Mouse (Mus musculus) forebrain, embryonic 10.5 days (tissue): ENCODE data around the gene Mad2l2. TPM values are rescaled to one million over a fixed set of nuclear protein-coding genes. Genes with fewer than 3 reads are reported as not detected.
A peak's percentile ranks its signal among the peaks of the same experiment; 100 is the strongest.

Experiments used
- DNase-seq: peaks from one replicate; pipeline ENCODE4 v3.0.0-alpha.2; 2017; ENCODE audit warnings: low spot score; ENCODE audit errors: extremely low spot score
- H3K27ac ChIP-seq: fragments of 300-500 bp; sonication (generic); 2 replicates; pipeline ENCODE4 v1.5.1; 2016; ENCODE audit warnings: mild to moderate bottlenecking
- H3K27me3 ChIP-seq: fragments of 300-500 bp; sonication (generic); 2 replicates; pipeline ENCODE4 v1.6.1; 2016; ENCODE audit warnings: mild to moderate bottlenecking; ENCODE audit not compliant: poor library complexity, severe bottlenecking
- H3K36me3 ChIP-seq: fragments of 300-500 bp; sonication (generic); replicated peaks from 2 replicates; pipeline ENCODE4 v1.6.1; 2016; ENCODE audit warnings: mild to moderate bottlenecking, moderate library complexity
- H3K4me1 ChIP-seq: fragments of 300-500 bp; sonication (generic); 2 replicates; pipeline ENCODE4 v1.6.1; 2016
- H3K4me3 ChIP-seq: fragments of 300-500 bp; sonication (generic); 2 replicates; pipeline ENCODE4 v1.5.1; 2016; ENCODE audit warnings: mild to moderate bottlenecking, moderate library complexity
- H3K9me3 ChIP-seq: fragments of 300-500 bp; sonication (generic); 2 replicates; pipeline ENCODE4 v1.6.1; 2016; ENCODE audit warnings: mild to moderate bottlenecking, moderate library complexity
- WGBS: fragments of 180-500 bp; shearing (Covaris S2); methylation state at CpG from one replicate; pipeline ENCODE4 v1.1.7; 2016; 5-methylcytosine and 5-hydroxymethylcytosine counted together
- polyA plus RNA-seq: library from polyadenylated mRNA; unstranded; fragments of >200 nt; fragmentation: Nextera tagmentation; extraction: Ambion mirVana; gene quantifications from 2 replicates; pipeline ENCODE4 v1.2.1, GENCODE M21; 2016

Gene Mad2l2
- 61.8 and 64.5 TPM in 2 replicates for polyA plus RNA-seq

DNA sequence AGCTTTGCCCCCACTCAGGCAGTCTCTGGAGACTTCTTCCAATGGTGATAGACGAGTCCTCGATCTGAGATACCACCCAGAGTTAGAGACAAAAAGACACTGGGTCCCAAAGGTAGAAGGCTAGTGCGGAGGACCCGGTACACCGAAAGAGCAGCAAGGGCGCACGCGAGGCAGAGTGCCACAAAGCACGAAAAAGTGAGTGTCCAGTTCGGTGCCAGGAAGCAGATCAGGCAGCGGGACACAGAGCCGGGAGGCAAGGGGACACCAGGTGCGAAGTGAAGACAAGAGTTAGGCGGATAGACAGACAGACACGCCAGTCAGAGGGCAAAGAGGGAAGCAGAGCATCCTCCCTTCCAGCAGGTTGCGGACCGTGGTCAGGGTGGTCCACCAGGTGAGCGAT, at the start of gene Mad2l2:
Mad2l2 (plus strand) TSS at position 252 of the 400 bp plus-strand sequence.
- no peak for DNase-seq
- under 1% methylated on average over 18 of the region's 18 CpGs for WGBS
- 0 out of 2 replicates have a peak, but pooled peaks cover 3% of the 10 kb centered on the region for H3K9me3 ChIP-seq
- peaks cover 56% of the 10 kb centered on the region for H3K27me3 ChIP-seq
- peak within 1 kb of the TSS; percentile 78 for H3K4me3 ChIP-seq
- peak within 1 kb of the TSS; percentile 99 for H3K27ac ChIP-seq
- peaks cover 48% of the 10 kb centered on the region for H3K4me1 ChIP-seq
- H3K36me3 ChIP-seq, result peaks cover 3% of the 10 kb centered on the region; the same call in 1 of the 2 replicates

DNA sequence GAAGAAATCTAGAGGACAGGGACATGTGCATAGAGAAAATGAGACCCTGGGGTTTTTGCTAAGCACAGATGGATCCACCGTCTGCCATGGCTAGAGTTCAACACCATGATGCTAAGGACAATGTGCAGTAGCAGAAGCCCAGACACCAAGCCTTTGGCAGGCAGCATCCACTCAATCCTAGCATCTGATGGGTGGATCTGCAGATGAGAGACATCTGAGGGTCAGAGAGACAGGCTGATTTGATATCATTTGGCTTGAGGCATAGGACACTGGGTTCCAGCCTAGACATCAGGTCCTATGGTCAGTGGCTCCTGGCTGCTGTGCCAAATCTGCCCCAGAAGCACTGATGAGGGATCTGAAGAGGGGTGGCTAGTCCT, 49.6 kb upstream of the Mad2l2 start:
- H3K27ac ChIP-seq, result no peak overlapping the region
- H3K4me3 ChIP-seq, result no peak overlapping the region
- peaks cover 33% of the 10 kb centered on the region for H3K36me3 ChIP-seq
- no peaks in the 10 kb centered on the region for H3K27me3 ChIP-seq
- no peaks in the 10 kb centered on the region for H3K9me3 ChIP-seq
- DNase-seq, result no peak
- WGBS, result 95% methylated on average over 1 of the region's 1 CpGs
- peaks cover 35% of the 10 kb centered on the region for H3K4me1 ChIP-seq

DNA sequence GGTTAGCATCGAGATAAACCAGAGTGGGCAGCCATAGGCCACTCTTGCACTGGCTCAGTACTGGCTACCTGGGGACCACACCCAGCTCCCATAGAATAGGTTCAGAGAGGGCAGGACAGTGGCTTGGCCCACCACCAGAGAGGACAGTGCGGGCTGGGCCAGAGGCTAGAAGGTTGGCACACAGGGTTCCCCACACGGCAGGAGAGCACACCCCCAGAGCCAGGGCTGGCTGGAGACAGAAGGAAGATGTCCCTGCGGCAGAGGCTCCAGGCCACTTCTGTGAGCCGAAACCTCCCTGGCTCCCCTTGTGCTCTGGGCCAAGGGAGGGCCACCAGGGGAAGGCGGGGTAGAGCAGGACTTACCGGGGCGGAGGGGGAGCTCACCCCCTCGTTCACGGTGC, 49.0 kb upstream of the Mad2l2 start:
- no peak for DNase-seq
- H3K4me1 ChIP-seq, result peaks cover 38% of the 10 kb centered on the region
- WGBS, result 88% methylated on average over 10 of the region's 10 CpGs
- peaks cover 33% of the 10 kb centered on the region for H3K36me3 ChIP-seq
- H3K27ac ChIP-seq, result no peak overlapping the region
- no peaks in the 10 kb centered on the region for H3K27me3 ChIP-seq
- no peak overlapping the region for H3K4me3 ChIP-seq
- no peaks in the 10 kb centered on the region for H3K9me3 ChIP-seq

DNA sequence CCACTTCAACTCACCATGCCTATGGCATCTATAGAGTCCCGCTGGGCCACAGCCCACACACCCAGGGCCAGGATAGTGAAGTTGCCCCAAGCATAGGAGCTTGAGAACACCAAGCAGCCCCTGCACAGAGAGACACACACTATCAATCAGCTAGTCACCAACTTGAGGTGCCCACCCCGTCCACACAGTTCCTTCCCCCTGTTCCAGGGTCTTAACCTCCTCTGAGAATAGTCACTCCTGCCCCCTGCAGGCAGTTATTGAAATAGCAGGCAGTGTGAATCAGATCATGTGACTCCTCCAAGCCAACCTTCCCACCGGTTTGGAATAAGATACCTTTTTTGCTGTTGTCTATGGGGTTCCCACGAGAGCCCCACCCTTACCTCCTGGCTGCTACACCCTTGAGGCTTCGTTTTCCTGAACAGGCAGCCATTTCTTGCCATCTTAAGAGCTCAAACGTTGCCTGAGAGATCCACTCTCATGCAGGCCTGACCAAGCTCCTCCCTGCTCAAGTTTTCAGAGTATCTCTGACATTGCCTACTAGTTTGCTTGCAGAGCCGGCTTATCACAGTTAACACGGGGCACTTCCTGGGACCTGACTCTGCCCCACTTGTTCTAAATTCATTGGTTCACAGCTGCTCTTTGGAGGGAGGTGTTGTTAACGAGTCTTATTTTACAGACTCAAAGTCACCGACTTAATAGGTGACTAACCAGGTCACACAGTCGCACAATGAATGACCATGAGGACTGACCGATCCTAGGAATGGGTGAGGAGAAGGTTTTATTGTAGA, 47.7 kb upstream of the Mad2l2 start:
- peak; percentile 57 for DNase-seq
- H3K4me1 ChIP-seq, result peaks cover 50% of the 10 kb centered on the region
- H3K36me3 ChIP-seq, result peaks cover 33% of the 10 kb centered on the region
- WGBS, result 54% methylated on average over 12 of the region's 12 CpGs
- no peak overlapping the region for H3K27ac ChIP-seq
- H3K4me3 ChIP-seq, result no peak overlapping the region
- H3K27me3 ChIP-seq, result no peaks in the 10 kb centered on the region
- no peaks in the 10 kb centered on the region for H3K9me3 ChIP-seq

DNA sequence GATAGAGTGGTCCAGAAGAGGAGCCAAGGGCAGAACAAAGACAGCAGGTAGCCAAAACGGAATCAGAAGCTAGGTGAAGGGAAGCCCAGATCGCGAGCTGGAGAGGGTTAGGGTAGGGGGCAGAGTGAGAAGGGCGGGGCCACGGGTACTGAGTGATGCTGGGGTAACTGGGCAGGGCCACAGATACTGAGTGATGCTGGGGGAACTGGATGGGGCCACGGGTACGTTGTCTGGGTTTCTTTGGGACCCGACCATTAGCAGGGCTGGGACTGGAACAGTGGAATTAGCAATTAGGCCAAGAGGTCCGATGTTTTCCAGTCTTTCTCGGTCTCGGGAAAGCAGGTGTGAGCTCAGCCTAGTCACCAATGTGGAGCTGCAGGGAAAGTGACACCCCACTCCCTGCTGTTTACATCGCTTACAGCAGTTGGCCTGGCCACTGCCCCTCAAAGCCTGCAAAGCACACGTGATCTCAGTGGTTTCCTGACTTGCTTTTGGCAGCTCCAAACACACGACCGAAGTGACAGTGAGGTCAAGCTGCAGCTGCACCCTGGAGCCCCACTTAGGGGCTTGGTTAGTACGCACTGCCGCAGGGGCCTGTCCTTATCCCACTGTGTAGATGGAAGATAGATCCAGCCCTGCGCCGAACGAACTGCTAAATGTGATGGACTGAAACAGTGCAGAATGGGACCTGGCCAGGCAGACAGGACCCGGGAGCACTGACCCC, 46.8 kb upstream of the Mad2l2 start:
- no peaks in the 10 kb centered on the region for H3K9me3 ChIP-seq
- H3K36me3 ChIP-seq, result peaks cover 33% of the 10 kb centered on the region
- no peaks in the 10 kb centered on the region for H3K27me3 ChIP-seq
- peaks cover 59% of the 10 kb centered on the region for H3K4me1 ChIP-seq
- no peak for DNase-seq
- H3K27ac ChIP-seq, result 0 out of 2 replicates have a peak overlapping the region, but pooled peaks have one; percentile 3
- 69% methylated on average over 21 of the region's 21 CpGs for WGBS
- H3K4me3 ChIP-seq, result no peak overlapping the region

DNA sequence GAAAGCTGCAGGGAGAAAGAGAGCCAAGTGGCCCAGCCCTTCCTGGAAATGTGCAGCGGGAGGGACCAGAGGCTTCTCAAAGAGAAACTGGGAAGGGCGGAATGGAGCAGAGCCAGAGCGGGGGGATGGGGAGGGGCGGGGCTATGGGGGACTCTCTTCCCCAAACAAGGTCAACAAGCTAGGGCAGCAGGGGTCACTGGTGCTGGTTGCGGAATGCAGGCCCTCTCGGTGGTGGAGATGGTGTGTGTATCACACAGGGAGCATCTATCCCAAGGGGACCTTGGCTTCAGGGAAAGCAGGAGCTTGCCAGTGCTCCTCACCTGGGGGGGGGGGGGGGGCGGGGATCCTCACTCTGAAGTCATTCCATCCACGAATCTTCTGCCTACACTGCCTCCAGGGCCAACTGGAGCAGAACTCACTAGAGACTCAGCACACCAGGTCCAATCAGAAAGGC, 45.9 kb upstream of the Mad2l2 start:
- H3K36me3 ChIP-seq, result peaks cover 31% of the 10 kb centered on the region
- peak; percentile 38 for DNase-seq
- H3K27ac ChIP-seq, result 0 out of 2 replicates have a peak overlapping the region, but pooled peaks have one; percentile 42
- no peaks in the 10 kb centered on the region for H3K27me3 ChIP-seq
- no peaks in the 10 kb centered on the region for H3K9me3 ChIP-seq
- 15% methylated on average over 7 of the region's 8 CpGs for WGBS
- H3K4me3 ChIP-seq, result 0 out of 2 replicates have a peak overlapping the region, but pooled peaks have one; percentile 4
- H3K4me1 ChIP-seq, result peaks cover 69% of the 10 kb centered on the region

DNA sequence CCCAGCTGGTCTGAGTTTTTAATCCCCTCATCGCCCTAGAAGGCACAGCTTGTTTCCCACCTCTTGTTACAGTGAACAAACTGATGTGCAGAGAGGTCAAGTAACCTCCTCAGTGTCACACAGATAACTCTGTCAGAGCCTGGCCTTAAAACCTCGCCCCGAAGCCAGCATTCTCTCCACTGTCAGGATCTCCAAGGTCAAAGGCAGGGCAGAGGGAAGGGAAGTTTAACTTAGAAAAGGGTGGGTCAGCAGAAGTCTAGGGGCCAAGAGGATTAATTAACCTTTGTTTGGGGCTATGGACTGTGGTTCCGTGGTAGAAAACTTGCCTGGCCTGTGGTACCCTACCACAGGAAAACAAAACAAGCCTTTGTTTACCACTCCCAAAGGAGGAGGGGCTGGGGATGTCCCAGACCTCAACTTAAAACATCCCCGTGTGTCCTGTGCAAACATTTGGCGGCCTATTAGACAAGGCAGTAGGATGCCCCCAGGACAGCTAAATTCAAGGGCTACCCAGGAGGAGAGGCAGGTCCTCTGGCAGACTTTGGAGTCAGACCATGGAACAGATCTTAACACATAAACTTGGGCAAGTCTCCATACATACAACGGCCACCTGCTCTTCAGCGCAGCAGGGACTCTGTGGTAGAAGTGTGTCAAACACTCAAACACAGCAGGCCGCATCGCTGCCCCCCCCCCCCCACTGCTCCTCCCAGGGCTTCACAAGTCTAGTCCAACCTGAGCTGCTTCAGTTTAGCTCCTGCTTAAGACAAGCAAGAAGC, 44.9 kb upstream of the Mad2l2 start:
- DNase-seq, result no peak
- no peaks in the 10 kb centered on the region for H3K27me3 ChIP-seq
- no peaks in the 10 kb centered on the region for H3K9me3 ChIP-seq
- H3K27ac ChIP-seq, result no peak overlapping the region; the same call in 1 of the 2 replicates
- 51% methylated on average over 10 of the region's 10 CpGs for WGBS
- no peak overlapping the region for H3K4me3 ChIP-seq
- peaks cover 71% of the 10 kb centered on the region for H3K4me1 ChIP-seq
- H3K36me3 ChIP-seq, result peaks cover 21% of the 10 kb centered on the region

DNA sequence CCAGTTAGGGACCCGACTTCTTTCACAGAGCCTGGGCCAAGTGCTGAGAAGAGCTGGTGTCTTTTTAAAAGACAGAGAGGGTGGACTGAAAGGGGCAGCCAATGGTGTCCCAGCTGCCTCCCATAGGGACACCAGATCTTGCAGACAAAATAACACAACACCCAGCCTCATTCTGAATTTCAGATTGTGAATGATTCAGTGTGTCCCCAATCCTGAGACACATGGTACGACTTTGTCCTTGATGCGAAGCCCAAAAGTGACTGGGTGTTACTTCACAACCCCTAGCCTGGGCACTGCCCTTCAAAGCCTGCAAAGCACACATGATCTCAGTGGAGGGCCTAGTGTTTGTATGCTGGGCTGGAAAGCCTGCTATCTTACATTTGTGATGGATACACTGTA, 44.3 kb upstream of the Mad2l2 start:
- WGBS, result 73% methylated on average over 3 of the region's 3 CpGs
- H3K27ac ChIP-seq, result no peak overlapping the region
- H3K4me3 ChIP-seq, result no peak overlapping the region
- no peaks in the 10 kb centered on the region for H3K9me3 ChIP-seq
- no peak for DNase-seq
- peaks cover 71% of the 10 kb centered on the region for H3K4me1 ChIP-seq
- H3K27me3 ChIP-seq, result no peaks in the 10 kb centered on the region
- H3K36me3 ChIP-seq, result peaks cover 15% of the 10 kb centered on the region

DNA sequence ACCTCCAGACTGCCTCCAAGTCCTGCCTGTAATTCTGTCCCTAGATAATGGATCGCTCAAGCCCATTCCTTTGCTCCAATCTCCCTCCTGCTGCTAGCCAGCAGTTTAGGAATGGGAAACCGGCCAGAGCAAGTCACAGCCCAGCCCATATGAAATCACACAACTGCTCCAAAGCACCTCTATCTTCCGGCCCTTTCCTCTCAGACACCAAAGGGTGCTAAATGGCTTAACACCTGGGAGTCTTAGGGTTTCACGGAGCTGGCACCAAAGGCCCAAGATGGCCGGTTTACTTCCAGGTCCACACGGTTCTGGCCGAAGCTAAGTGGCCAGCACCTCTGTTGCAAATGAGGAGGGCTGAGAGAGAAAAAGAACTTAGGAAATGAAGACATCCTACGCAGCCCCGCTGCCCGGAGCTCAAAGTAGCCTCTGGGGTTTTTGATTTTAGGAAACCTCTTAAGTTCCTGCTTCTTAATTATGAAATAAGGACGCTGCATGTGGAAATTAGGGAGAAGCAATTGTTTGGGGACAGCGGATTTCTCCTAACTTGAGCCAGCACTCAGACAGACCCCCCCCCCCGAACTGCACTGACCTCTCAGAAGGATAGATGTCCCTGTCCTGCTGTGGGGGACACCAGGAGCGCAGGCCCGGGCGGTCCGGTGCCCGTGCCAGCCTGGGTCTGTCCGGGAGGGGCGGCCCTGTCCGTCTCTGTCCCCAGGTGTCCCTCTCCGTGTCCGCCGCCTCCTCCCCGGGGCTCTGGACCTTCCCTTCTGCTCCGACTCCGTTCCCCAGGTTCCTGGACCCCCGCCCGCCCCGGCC, 42.9 kb upstream of the Mad2l2 start:
- Histone ChIP-seq H3K27ac (peak overlapping the region; percentile 93), H3K4me1 (peaks cover 70% of the 10 kb centered on the region), H3K9me3 (no peaks in the 10 kb centered on the region), H3K27me3 (no peaks in the 10 kb centered on the region), H3K36me3 (0 out of 2 replicates have a peak, but pooled peaks cover 3% of the 10 kb centered on the region), H3K4me3 (peak overlapping the region; percentile 86)
- WGBS, result 3% methylated on average over 30 of the region's 30 CpGs
- DNase-seq, result peak; percentile 33

DNA sequence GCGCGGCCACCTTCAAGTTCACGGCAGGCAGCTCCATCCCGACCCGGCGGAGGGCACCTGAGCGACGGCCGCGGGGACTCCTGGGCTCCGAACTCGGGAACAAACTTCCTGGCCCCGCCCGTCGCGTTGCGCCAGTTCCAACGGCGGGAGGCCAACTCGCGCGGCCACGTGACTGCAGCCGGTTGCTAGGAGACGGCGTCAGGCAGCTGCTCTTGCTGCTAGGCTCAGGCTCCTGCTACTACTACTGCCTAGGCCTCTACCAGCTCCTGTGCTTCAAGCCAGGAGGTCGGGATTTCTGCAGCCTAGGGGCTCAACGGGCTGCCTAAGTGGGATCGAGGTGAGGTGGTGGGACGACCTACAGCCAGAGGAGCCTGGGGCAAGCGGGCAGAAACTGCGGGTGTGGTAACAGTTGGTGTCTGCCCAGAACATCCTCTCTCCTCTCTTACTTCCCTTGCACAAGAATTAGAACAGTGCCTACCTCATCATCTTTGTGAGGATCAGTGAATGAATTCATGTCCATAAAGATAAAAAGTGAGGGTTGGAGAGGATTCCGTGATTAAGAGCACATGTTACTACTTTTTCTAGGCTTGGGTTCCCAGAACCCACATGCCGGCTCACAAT, 42.2 kb upstream of the Mad2l2 start, which contains the start of gene Agtrap:
Agtrap (minus strand) TSS at position 125 of the 621 bp plus-strand sequence.
- peak within 1 kb of the TSS; percentile 93 for H3K27ac ChIP-seq
- peak; percentile 94 for DNase-seq
- 5% methylated on average over 34 of the region's 34 CpGs for WGBS
- H3K9me3 ChIP-seq, result no peaks in the 10 kb centered on the region
- H3K36me3 ChIP-seq, result 0 out of 2 replicates have a peak, but pooled peaks cover 3% of the 10 kb centered on the region
- H3K4me3 ChIP-seq, result peak within 1 kb of the TSS; percentile 86
- H3K4me1 ChIP-seq, result peaks cover 63% of the 10 kb centered on the region
- no peaks in the 10 kb centered on the region for H3K27me3 ChIP-seq

DNA sequence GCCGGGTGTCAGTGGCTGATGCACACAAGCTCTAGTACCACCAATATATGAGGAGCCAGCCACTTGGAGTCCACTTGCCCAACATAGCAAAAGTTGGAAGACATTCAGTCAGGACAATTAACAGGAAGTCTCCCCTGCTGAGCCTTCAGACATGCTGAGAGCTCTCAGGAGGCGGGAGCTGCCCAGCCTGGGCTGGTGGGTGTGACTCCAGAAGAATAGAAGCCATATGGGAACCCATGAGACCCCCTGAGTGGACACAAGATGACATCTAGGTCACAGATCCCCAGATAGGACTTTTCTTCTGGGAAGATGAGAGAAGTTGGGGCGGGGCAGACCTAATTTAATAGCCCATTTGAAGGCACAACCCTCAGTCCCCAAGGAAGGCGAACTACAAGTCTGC, 41.0 kb upstream of the Mad2l2 start:
- Histone ChIP-seq H3K4me1 (peaks cover 52% of the 10 kb centered on the region), H3K4me3 (no peak overlapping the region), H3K27ac (no peak overlapping the region), H3K36me3 (no peaks in the 10 kb centered on the region), H3K9me3 (no peaks in the 10 kb centered on the region), H3K27me3 (no peaks in the 10 kb centered on the region)
- WGBS, result 57% methylated on average over 4 of the region's 4 CpGs
- DNase-seq, result no peak
